Mouse (Mus musculus) neural tube, embryonic 11.5 days (tissue): Measurements from ENCODE around the gene Hs3st3b1. TPM values are rescaled to one million over a fixed set of nuclear protein-coding genes. Genes with fewer than 3 reads are reported as not detected.

ENCODE experiments used
- ATAC-seq: fragments of 200-750 bp; cut with Nextera tagmentation; 2 replicates; pipeline ENCODE4 v1.8.0; 2017; ENCODE audit warnings: moderate number of reproducible peaks, mild to moderate bottlenecking, moderate TSS enrichment, moderate library complexity; ENCODE audit not compliant: insufficient read depth, low FRiP score, low TSS enrichment
- DNase-seq: peaks from one replicate; pipeline ENCODE4 v3.0.0-alpha.2; 2015; ENCODE audit warnings: low spot score
- H3K27ac ChIP-seq: fragments of 300-500 bp; sonication (generic); 2 replicates; pipeline ENCODE4 v1.5.1; 2014; ENCODE audit warnings: low read depth, mild to moderate bottlenecking, low read length
- H3K27me3 ChIP-seq: fragments of 300-500 bp; sonication (generic); 2 replicates; pipeline ENCODE4 v1.6.1; 2014; ENCODE audit warnings: mild to moderate bottlenecking, low read length, mixed read lengths; ENCODE audit not compliant: control insufficient read depth, insufficient read depth
- H3K36me3 ChIP-seq: fragments of 300-500 bp; sonication (generic); 2 replicates; pipeline ENCODE4 v1.6.1; 2014; ENCODE audit warnings: mild to moderate bottlenecking, low read length, moderate library complexity, mixed read lengths; ENCODE audit not compliant: control insufficient read depth, insufficient read depth
- H3K4me1 ChIP-seq: fragments of 300-500 bp; sonication (generic); 2 replicates; pipeline ENCODE4 v1.6.1; 2014; ENCODE audit warnings: low read length, mixed read lengths; ENCODE audit not compliant: control insufficient read depth, insufficient read depth
- H3K4me2 ChIP-seq: fragments of 300-500 bp; sonication (generic); 2 replicates; pipeline ENCODE4 v1.6.1; 2014; ENCODE audit warnings: low read depth, mild to moderate bottlenecking, moderate library complexity
- H3K4me3 ChIP-seq: fragments of 300-500 bp; sonication (generic); 2 replicates; pipeline ENCODE4 v1.5.1; 2014; ENCODE audit warnings: low read depth, low read length
- H3K9ac ChIP-seq: fragments of 300-500 bp; sonication (generic); 2 replicates; pipeline ENCODE4 v1.6.1; 2014; ENCODE audit warnings: mild to moderate bottlenecking, low read length
- H3K9me3 ChIP-seq: fragments of 300-500 bp; sonication (generic); 2 replicates; pipeline ENCODE4 v1.6.1; 2016; ENCODE audit warnings: low read length; ENCODE audit not compliant: control insufficient read depth
- WGBS: fragments of 180-500 bp; shearing (Covaris S2); extraction: QIAGEN DNeasy Blood & Tissue Kit; methylation state at CpG from one replicate; pipeline ENCODE4 v1.1.7; 2014; 5-methylcytosine and 5-hydroxymethylcytosine counted together
- polyA plus RNA-seq: library from polyadenylated mRNA; unstranded; fragments of >200 nt; fragmentation: Nextera tagmentation; extraction: Ambion mirVana; gene quantifications from 2 replicates; pipeline ENCODE4 v1.2.1, GENCODE M21; 2014

Gene Hs3st3b1
- polyA plus RNA-seq, 1 experiment from 2014 or later: 13.0 TPM

GRCm38 (mm10) chr11:63879261-63879660 lies 42.8 kb downstream of the Hs3st3b1 start:
- no peak overlapping the region for H3K4me3 ChIP-seq
- ATAC-seq (no peak), DNase-seq (no peak)
- no peak overlapping the region for H3K4me2 ChIP-seq
- 74% methylated on average over 10 of the region's 10 CpGs for WGBS
- H3K4me1 ChIP-seq: no peaks in the 10 kb centered on the region
- H3K27me3 ChIP-seq: no peaks in the 10 kb centered on the region
- H3K36me3 ChIP-seq: no peaks in the 10 kb centered on the region
- no peak overlapping the region for H3K27ac ChIP-seq
- no peaks in the 10 kb centered on the region for H3K9me3 ChIP-seq
- no peak overlapping the region for H3K9ac ChIP-seq

GRCm38 (mm10) chr11:63878616-63879015 lies 43.5 kb downstream of the Hs3st3b1 start:
- ATAC-seq: no peak
- Histone ChIP-seq H3K4me3 (no peak overlapping the region), H3K9ac (no peak overlapping the region), H3K27ac (no peak overlapping the region), H3K9me3 (no peaks in the 10 kb centered on the region), H3K4me1 (no peaks in the 10 kb centered on the region), H3K36me3 (no peaks in the 10 kb centered on the region), H3K4me2 (no peak overlapping the region), H3K27me3 (no peaks in the 10 kb centered on the region)
- DNase-seq: no peak
- 96% methylated on average over 4 of the region's 4 CpGs for WGBS

- Histone ChIP-seq H3K4me1 (no peaks in the 10 kb centered on the region), H3K9me3 (no peaks in the 10 kb centered on the region), H3K4me3 (no peak overlapping the region), H3K4me2 (no peak overlapping the region), H3K9ac (no peak overlapping the region), H3K36me3 (no peaks in the 10 kb centered on the region), H3K27me3 (no peaks in the 10 kb centered on the region), H3K27ac (no peak overlapping the region)
- ATAC-seq (no peak), DNase-seq (no peak)
- 63% methylated on average over 1 of the region's 1 CpGs for WGBS
Measured at GRCm38 (mm10) chr11:63862746-63863145, 59.3 kb downstream of the Hs3st3b1 start.

GRCm38 (mm10) chr11:63861982-63862381 lies 60.1 kb downstream of the Hs3st3b1 start:
- no peaks in the 10 kb centered on the region for H3K9me3 ChIP-seq
- DNase-seq: no peak
- 17% methylated on average over 1 of the region's 1 CpGs for WGBS

GRCm38 (mm10) chr11:63851041-63851730 lies 70.9 kb downstream of the Hs3st3b1 start:
- Histone ChIP-seq H3K27ac (no peak overlapping the region), H3K36me3 (no peaks in the 10 kb centered on the region), H3K27me3 (no peaks in the 10 kb centered on the region), H3K4me3 (no peak overlapping the region), H3K4me2 (no peak overlapping the region), H3K9me3 (no peaks in the 10 kb centered on the region), H3K4me1 (no peaks in the 10 kb centered on the region), H3K9ac (no peak overlapping the region)
- no peak for ATAC-seq
- no peak for DNase-seq
- WGBS: 83% methylated on average over 6 of the region's 6 CpGs

More at GRCm38 (mm10) chr11:63861982-63862381, 60.1 kb downstream of the Hs3st3b1 start:
- ATAC-seq: no peak
- no peak overlapping the region for H3K4me3 ChIP-seq
- no peaks in the 10 kb centered on the region for H3K27me3 ChIP-seq
- H3K4me1 ChIP-seq: no peaks in the 10 kb centered on the region
- H3K9ac ChIP-seq: no peak overlapping the region
- no peak overlapping the region for H3K4me2 ChIP-seq
- H3K27ac ChIP-seq: no peak overlapping the region
- no peaks in the 10 kb centered on the region for H3K36me3 ChIP-seq

GRCm38 (mm10) chr11:63850261-63850660 lies 71.8 kb downstream of the Hs3st3b1 start:
- Histone ChIP-seq H3K27me3 (no peaks in the 10 kb centered on the region), H3K9me3 (no peaks in the 10 kb centered on the region), H3K27ac (no peak overlapping the region), H3K4me2 (no peak overlapping the region), H3K4me3 (no peak overlapping the region), H3K4me1 (no peaks in the 10 kb centered on the region), H3K36me3 (no peaks in the 10 kb centered on the region), H3K9ac (no peak overlapping the region)
- WGBS: 73% methylated on average over 4 of the region's 4 CpGs
- ATAC-seq (no peak), DNase-seq (no peak)

- Histone ChIP-seq H3K4me3 (no peak overlapping the region), H3K4me2 (no peak overlapping the region), H3K9ac (no peak overlapping the region), H3K36me3 (no peaks in the 10 kb centered on the region), H3K27ac (no peak overlapping the region), H3K4me1 (no peaks in the 10 kb centered on the region), H3K9me3 (no peaks in the 10 kb centered on the region), H3K27me3 (no peaks in the 10 kb centered on the region)
- ATAC-seq: no peak
- no CpG with 5 or more reads among the region's 6 CpGs for WGBS
- DNase-seq: no peak
Measured at GRCm38 (mm10) chr11:63845379-63845778, 76.7 kb downstream of the Hs3st3b1 start.

- WGBS: 38% methylated on average over 8 of the region's 8 CpGs
- Histone ChIP-seq H3K4me2 (no peak overlapping the region), H3K4me3 (no peak overlapping the region), H3K9ac (no peak overlapping the region), H3K27me3 (no peaks in the 10 kb centered on the region), H3K36me3 (no peaks in the 10 kb centered on the region), H3K4me1 (no peaks in the 10 kb centered on the region), H3K9me3 (no peaks in the 10 kb centered on the region), H3K27ac (no peak overlapping the region)
- DNase-seq (no peak), ATAC-seq (no peak)
Measured at GRCm38 (mm10) chr11:63844701-63845100, 77.4 kb downstream of the Hs3st3b1 start.

GRCm38 (mm10) chr11:63837526-63837925 lies 84.6 kb downstream of the Hs3st3b1 start:
- Histone ChIP-seq H3K27me3 (no peaks in the 10 kb centered on the region), H3K27ac (no peak overlapping the region), H3K9me3 (0 out of 2 replicates have a peak, but pooled peaks cover 3% of the 10 kb centered on the region), H3K9ac (no peak overlapping the region), H3K4me1 (no peaks in the 10 kb centered on the region), H3K36me3 (no peaks in the 10 kb centered on the region), H3K4me3 (no peak overlapping the region), H3K4me2 (no peak overlapping the region)
- DNase-seq (no peak), ATAC-seq (no peak)
- WGBS: 82% methylated on average over 13 of the region's 13 CpGs
